Mouse (Mus musculus): ENCODE measurements around the gene Ganc. TPM values are rescaled to one million over a fixed set of nuclear protein-coding genes. Genes with fewer than 3 reads are reported as not detected.

The Ganc gene
- total and polyA plus RNA-seq, 3 experiments: 14.3 to 24.5 (median 22.0) TPM

DNA sequence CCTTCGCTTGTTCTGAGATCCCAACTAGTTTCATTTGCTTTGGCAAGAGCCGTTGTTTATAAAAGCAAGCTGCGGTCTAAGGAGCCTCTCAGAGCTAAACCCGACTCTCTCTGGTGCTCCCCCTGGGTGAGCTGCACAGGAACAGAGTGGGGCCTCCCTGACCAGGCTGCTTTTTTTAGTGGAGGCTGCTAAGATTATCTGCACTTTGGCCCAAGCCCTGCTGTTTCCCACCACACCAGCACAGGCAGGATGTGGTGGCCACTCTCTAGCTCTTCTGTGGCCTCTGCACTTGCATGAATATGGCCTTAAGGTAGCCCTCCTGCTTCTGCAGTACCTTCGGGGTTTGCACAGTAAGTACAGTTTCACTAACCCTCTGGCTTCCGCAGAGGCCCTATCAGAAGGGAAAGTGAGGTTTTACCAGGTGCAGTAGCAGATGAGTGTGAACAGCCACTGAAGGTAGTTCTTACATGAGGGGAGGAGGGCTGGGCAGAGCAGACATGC, 96.3 kb downstream of the Ganc start:
- Histone ChIP-seq H3K4me1 (ENCODE audit: control insufficient read depth, insufficient read depth, low read length) (no peaks in the 10 kb centered on the region), H3K27me3 (ENCODE audit: control insufficient read depth, insufficient read depth, low read length) (no peaks in the 10 kb centered on the region), H3K36me3 (ENCODE audit: control insufficient read depth, insufficient read depth, low read length) (no peaks in the 10 kb centered on the region), H3K4me3 (no peak overlapping the region), H3K9ac (ENCODE audit: low read depth, low read length) (no peak overlapping the region), H3K79me2 (replicated peaks; ENCODE audit: control insufficient read depth, insufficient read depth, low read length) (no peaks in the 10 kb centered on the region), H3K27ac (no peak overlapping the region)
- intact Hi-C loops (cut with DNase I): no loop called here
- TF ChIP-seq EP300 (IDR thresholded peaks at IDR 0.05; ENCODE audit: insufficient read depth, low read depth, low read length): no peak
- no peak for TF ChIP-seq CTCF (IDR thresholded peaks at IDR 0.05)
- TF ChIP-seq POLR2A (IDR thresholded peaks at IDR 0.05; ENCODE audit: insufficient read depth, low read depth, low read length): no peak
- no peak for DNase-seq
- 36% methylated on average over 6 of the region's 6 CpGs for WGBS

- Histone ChIP-seq H3K27me3 (ENCODE audit: control insufficient read depth, insufficient read depth, low read length) (no peaks in the 10 kb centered on the region), H3K9ac (ENCODE audit: low read depth, low read length) (no peak overlapping the region), H3K36me3 (ENCODE audit: control insufficient read depth, insufficient read depth, low read length) (no peaks in the 10 kb centered on the region), H3K4me3 (no peak overlapping the region), H3K27ac (no peak overlapping the region), H3K4me1 (ENCODE audit: control insufficient read depth, insufficient read depth, low read length) (no peaks in the 10 kb centered on the region), H3K79me2 (replicated peaks; ENCODE audit: control insufficient read depth, insufficient read depth, low read length) (no peaks in the 10 kb centered on the region)
- 58% methylated on average over 17 of the region's 17 CpGs for WGBS
- TF ChIP-seq POLR2A (IDR thresholded peaks at IDR 0.05; ENCODE audit: insufficient read depth, low read depth, low read length) (no peak), EP300 (IDR thresholded peaks at IDR 0.05; ENCODE audit: insufficient read depth, low read depth, low read length) (no peak), CTCF (IDR thresholded peaks at IDR 0.05) (no peak)
- intact Hi-C loops (cut with DNase I): no loop called here
- DNase-seq: no peak
These were observed 97.6 kb downstream of the Ganc start for GRCm38 (mm10) chr2:120501136-120501918.

DNA sequence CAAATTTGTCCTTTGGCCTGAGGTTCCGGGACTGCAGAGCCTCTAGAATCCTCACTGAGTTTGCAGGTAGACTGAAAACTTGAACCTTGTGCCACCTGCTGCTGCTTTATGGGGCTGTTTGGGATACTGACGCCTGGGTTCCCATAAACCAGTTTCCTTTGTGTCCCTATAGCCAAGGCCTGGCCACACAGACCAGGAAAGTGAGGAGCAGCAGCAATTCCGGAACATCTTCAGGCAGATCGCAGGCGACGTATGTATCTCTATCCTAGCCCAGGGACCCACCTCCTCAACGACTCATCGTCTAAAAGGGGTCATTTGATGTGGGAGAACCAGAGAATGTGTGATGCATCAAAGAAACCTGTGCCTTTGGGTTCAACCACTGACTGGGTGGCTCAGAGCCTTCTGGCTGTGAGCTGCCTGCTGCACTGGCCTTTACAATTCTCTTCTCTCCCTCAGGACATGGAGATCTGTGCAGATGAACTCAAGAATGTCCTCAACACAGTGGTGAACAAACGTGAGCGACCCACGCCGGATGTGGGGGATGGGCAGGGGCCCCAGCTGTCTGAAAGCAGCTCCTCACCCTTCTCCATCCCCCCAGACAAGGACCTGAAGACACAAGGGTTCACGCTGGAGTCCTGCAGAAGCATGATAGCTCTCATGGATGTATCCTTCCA, 98.4 kb downstream of the Ganc start:
- TF ChIP-seq CTCF (IDR thresholded peaks at IDR 0.05): no peak
- WGBS: 68% methylated on average over 13 of the region's 13 CpGs
- Histone ChIP-seq H3K4me3 (no peak overlapping the region), H3K36me3 (ENCODE audit: control insufficient read depth, insufficient read depth, low read length) (no peaks in the 10 kb centered on the region), H3K27me3 (ENCODE audit: control insufficient read depth, insufficient read depth, low read length) (no peaks in the 10 kb centered on the region), H3K4me1 (ENCODE audit: control insufficient read depth, insufficient read depth, low read length) (no peaks in the 10 kb centered on the region), H3K9ac (ENCODE audit: low read depth, low read length) (no peak overlapping the region), H3K79me2 (replicated peaks; ENCODE audit: control insufficient read depth, insufficient read depth, low read length) (no peaks in the 10 kb centered on the region), H3K27ac (no peak overlapping the region)
- intact Hi-C loops (cut with DNase I): no loop called here
- peak in 1 of 2 experiments; percentile 11 for DNase-seq

DNA sequence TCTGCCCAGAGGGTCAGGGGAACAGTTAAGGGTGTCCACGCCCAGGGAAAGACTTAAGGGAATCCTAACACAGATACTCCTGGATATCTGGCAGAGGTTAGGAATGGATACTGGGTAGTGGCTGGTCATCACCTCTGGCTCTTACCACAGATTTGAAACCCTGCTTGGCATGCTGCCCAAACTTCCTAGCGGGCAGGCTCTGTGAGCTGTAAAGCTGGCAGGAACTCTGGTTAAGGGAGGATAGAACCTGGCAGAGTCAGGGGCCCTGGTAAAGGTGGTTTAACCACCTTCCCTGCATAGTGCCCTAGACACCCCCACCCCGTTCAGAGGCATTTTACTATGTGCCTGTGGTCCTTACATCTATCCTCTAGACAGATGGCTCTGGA, 98.9 kb downstream of the Ganc start:
- intact Hi-C loops (cut with DNase I): no loop called here
- H3K36me3 ChIP-seq (ENCODE audit: control insufficient read depth, insufficient read depth, low read length): no peaks in the 10 kb centered on the region
- no peaks in the 10 kb centered on the region for H3K27me3 ChIP-seq (ENCODE audit: control insufficient read depth, insufficient read depth, low read length)
- H3K9ac ChIP-seq (ENCODE audit: low read depth, low read length): no peak overlapping the region
- 47% methylated on average over 3 of the region's 3 CpGs for WGBS
- H3K4me1 ChIP-seq (ENCODE audit: control insufficient read depth, insufficient read depth, low read length): no peaks in the 10 kb centered on the region
- DNase-seq: peak; percentile 26 to 43
- TF ChIP-seq CTCF (IDR thresholded peaks at IDR 0.05) (no peak), EP300 (IDR thresholded peaks at IDR 0.05; ENCODE audit: insufficient read depth, low read depth, low read length) (no peak), POLR2A (IDR thresholded peaks at IDR 0.05; ENCODE audit: insufficient read depth, low read depth, low read length) (no peak)
- H3K4me3 ChIP-seq: no peak overlapping the region
- no peak overlapping the region for H3K27ac ChIP-seq
- H3K79me2 ChIP-seq (replicated peaks; ENCODE audit: control insufficient read depth, insufficient read depth, low read length): no peaks in the 10 kb centered on the region

DNA sequence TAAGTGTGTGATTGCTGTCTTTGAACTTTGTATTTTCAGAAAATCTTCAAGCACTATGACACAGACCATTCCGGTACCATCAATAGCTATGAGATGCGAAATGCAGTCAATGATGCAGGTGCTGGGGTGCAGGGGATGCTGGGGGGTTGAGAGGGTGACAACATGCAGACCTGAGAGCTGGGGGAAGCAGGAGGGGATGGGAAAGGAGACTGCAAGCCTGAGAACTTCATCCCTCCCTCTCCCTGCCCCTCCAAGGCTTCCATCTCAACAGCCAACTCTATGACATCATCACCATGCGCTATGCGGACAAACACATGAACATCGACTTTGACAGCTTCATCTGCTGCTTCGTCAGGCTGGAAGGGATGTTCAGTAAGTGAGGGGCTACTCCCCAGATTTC, 99.4 kb downstream of the Ganc start:
- TF ChIP-seq CTCF (IDR thresholded peaks at IDR 0.05) (no peak), POLR2A (IDR thresholded peaks at IDR 0.05; ENCODE audit: insufficient read depth, low read depth, low read length) (no peak), EP300 (IDR thresholded peaks at IDR 0.05; ENCODE audit: insufficient read depth, low read depth, low read length) (no peak)
- H3K4me1 ChIP-seq (ENCODE audit: control insufficient read depth, insufficient read depth, low read length): no peaks in the 10 kb centered on the region
- no peaks in the 10 kb centered on the region for H3K27me3 ChIP-seq (ENCODE audit: control insufficient read depth, insufficient read depth, low read length)
- no peak overlapping the region for H3K27ac ChIP-seq
- H3K36me3 ChIP-seq (ENCODE audit: control insufficient read depth, insufficient read depth, low read length): no peaks in the 10 kb centered on the region
- H3K4me3 ChIP-seq: no peak overlapping the region
- WGBS: 78% methylated on average over 6 of the region's 6 CpGs
- intact Hi-C loops (cut with DNase I): no loop called here
- no peaks in the 10 kb centered on the region for H3K79me2 ChIP-seq (replicated peaks; ENCODE audit: control insufficient read depth, insufficient read depth, low read length)
- no peak for DNase-seq
- H3K9ac ChIP-seq (ENCODE audit: low read depth, low read length): no peak overlapping the region

DNA sequence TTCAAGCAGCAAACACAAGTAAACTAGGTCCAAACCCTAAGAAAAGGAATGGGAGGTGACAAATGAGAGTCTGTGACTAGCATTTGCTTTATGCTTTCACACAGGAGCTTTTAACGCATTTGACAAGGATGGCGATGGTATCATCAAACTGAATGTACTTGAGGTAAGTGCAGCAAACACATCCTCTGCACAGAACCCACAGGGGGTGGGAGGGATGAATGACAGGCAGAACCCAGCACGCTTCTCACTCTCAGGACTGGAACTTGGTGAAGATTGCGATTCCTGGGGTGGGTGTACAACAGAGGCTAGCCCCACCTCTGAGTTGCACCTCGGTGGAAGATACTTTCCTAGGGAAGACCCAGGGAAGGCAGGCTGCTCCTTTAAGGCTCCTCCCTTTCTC, 100.3 kb downstream of the Ganc start:
- Histone ChIP-seq H3K36me3 (ENCODE audit: control insufficient read depth, insufficient read depth, low read length) (no peaks in the 10 kb centered on the region), H3K4me1 (ENCODE audit: control insufficient read depth, insufficient read depth, low read length) (no peaks in the 10 kb centered on the region), H3K9ac (ENCODE audit: low read depth, low read length) (no peak overlapping the region), H3K79me2 (replicated peaks; ENCODE audit: control insufficient read depth, insufficient read depth, low read length) (no peaks in the 10 kb centered on the region), H3K4me3 (no peak overlapping the region), H3K27ac (no peak overlapping the region), H3K27me3 (ENCODE audit: control insufficient read depth, insufficient read depth, low read length) (no peaks in the 10 kb centered on the region)
- 83% methylated on average over 5 of the region's 5 CpGs for WGBS
- TF ChIP-seq POLR2A (IDR thresholded peaks at IDR 0.05; ENCODE audit: insufficient read depth, low read depth, low read length) (no peak), EP300 (IDR thresholded peaks at IDR 0.05; ENCODE audit: insufficient read depth, low read depth, low read length) (no peak)
- intact Hi-C loops (cut with DNase I): no loop called here
- no peak for DNase-seq

Other genes starting within 250 kb of the Ganc start
- gene Ehd4, start 249.3 kb upstream of the Ganc start, total RNA-seq (2021): 100 to 1,000 TPM; 330 to 373 TPM
- 213 and 279 TPM in 2 replicates for gene Ehd4, start 249.3 kb upstream of the Ganc start, polyA plus RNA-seq (2012; rRNA removed)
- 1 to 10 TPM; 3.5 to 4.0 TPM for gene Pla2g4e, start 158.6 kb upstream of the Ganc start, total RNA-seq (2021)
- 5.9 and 8.4 TPM in 2 replicates for gene Pla2g4e, start 158.6 kb upstream of the Ganc start, polyA plus RNA-seq (2012; rRNA removed)
- not detected for gene Pla2g4d, start 114.7 kb upstream of the Ganc start, total RNA-seq (2021)
- not detected in 2 replicates for gene Pla2g4d, start 114.7 kb upstream of the Ganc start, polyA plus RNA-seq (2012; rRNA removed)
- gene Pla2g4f, start 89.7 kb upstream of the Ganc start, total RNA-seq (2021): not detected
- 0.08 TPM in 1 of 2 replicates, not detected in the other for gene Pla2g4f, start 89.7 kb upstream of the Ganc start, polyA plus RNA-seq (2012; rRNA removed)
- 10 to 100 TPM; 25.9 to 27.2 TPM for gene Vps39, start 50.8 kb upstream of the Ganc start, total RNA-seq (2021)
- gene Vps39, start 50.8 kb upstream of the Ganc start, polyA plus RNA-seq (2012; rRNA removed): 14.9 and 44.8 TPM in 2 replicates
- gene Tmem87a, start 217 bp downstream of the Ganc start, total RNA-seq (2021): 10 to 100 TPM; 15.4 to 17.6 TPM
- 7.6 and 12.2 TPM in 2 replicates for gene Tmem87a, start 217 bp downstream of the Ganc start, polyA plus RNA-seq (2012; rRNA removed)
- 1 to 10 TPM; 1.5 to 1.9 TPM for gene Capn3, start 52.1 kb downstream of the Ganc start, total RNA-seq (2021)
- gene Capn3, start 52.1 kb downstream of the Ganc start, polyA plus RNA-seq (2012; rRNA removed): 2.6 and 3.0 TPM in 2 replicates
- 100 to 1,000 TPM; 443 to 527 TPM for gene Zfp106, start 159.9 kb downstream of the Ganc start, total RNA-seq (2021)
- gene Zfp106, start 159.9 kb downstream of the Ganc start, polyA plus RNA-seq (2012; rRNA removed): 174 and 320 TPM in 2 replicates
- gene Snap23, start 163.8 kb downstream of the Ganc start, total RNA-seq (2021): 10 to 100 TPM; 57.9 to 65.4 TPM
- 12.1 and 25.8 TPM in 2 replicates for gene Snap23, start 163.8 kb downstream of the Ganc start, polyA plus RNA-seq (2012; rRNA removed)
- gene Haus2, start 205.5 kb downstream of the Ganc start, total RNA-seq (2021): 10 to 100 TPM in 1 of 2 experiments, 1 to 10 TPM in 1; 9.8 to 10.2 TPM
- 3.6 and 8.1 TPM in 2 replicates for gene Haus2, start 205.5 kb downstream of the Ganc start, polyA plus RNA-seq (2012; rRNA removed)
- gene Lrrc57, start 205.6 kb downstream of the Ganc start, total RNA-seq (2021): 10 to 100 TPM; 14.5 to 14.9 TPM
- 12.1 and 21.1 TPM in 2 replicates for gene Lrrc57, start 205.6 kb downstream of the Ganc start, polyA plus RNA-seq (2012; rRNA removed)
- 1 to 10 TPM; 6.6 TPM for gene Stard9, start 225.2 kb downstream of the Ganc start, total RNA-seq (2021)
- gene Stard9, start 225.2 kb downstream of the Ganc start, polyA plus RNA-seq (2012; rRNA removed): 6.5 and 11.4 TPM in 2 replicates